Mouse (Mus musculus): Measurements from ENCODE around the gene Gm20807. TPM values are rescaled to one million over a fixed set of nuclear protein-coding genes. Genes with fewer than 3 reads are reported as not detected.
"Not testable (repeated sequence)": the region's sequence is repeated elsewhere in the genome, so short reads cannot be mapped to it uniquely, and the experiment has no call there.

The Gm20807 gene
- not detected in 2 replicates for total RNA-seq (2017)

GRCm38 (mm10) chrY:13042591-13042990 is at the start of gene Gm20807:
Gene Gm20807, plus strand, starts transcription at chrY:13042891.
- ATAC-seq (replicated peaks in 1 of 2; ENCODE audit: insufficient read depth in 1 of 2, low FRiP score in 2 of 2, low TSS enrichment in 1 of 2, low read depth in 1 of 2, poor library complexity in 2 of 2, severe bottlenecking in 2 of 2): not testable (repeated sequence)

Other genes starting within 250 kb of the Gm20807 start
- not detected in 2 replicates for gene Gm21891, start 90.6 kb downstream of the Gm20807 start, total RNA-seq (2017)
- gene Gm21425, start 119.1 kb downstream of the Gm20807 start, total RNA-seq (2017): not detected in 2 replicates
- gene Gm21828, start 181.0 kb downstream of the Gm20807 start, total RNA-seq (2017): not detected in 2 replicates
- not detected in 2 replicates for gene Gm21440, start 209.5 kb downstream of the Gm20807 start, total RNA-seq (2017)
- not detected in 2 replicates for gene Gm21454, start 209.6 kb downstream of the Gm20807 start, total RNA-seq (2017)